ENCODE assay signal across 8 mouse cellular contexts in genomic region chr16:31200790-31201567, GRCm38 (mm10). TPM values are rescaled to one million over a fixed set of nuclear protein-coding genes. Genes with fewer than 3 reads are reported as not detected.
DNase-seq lines count a peak whose midpoint lies in the region; ATAC-seq and TF ChIP-seq lines count a peak whose summit lies in the region.

Acap2 (minus strand) TSS chr16:31201245.

- peak; percentile 92 for TF ChIP-seq POLR2A in cortical plate, adult 2 months (IDR thresholded peaks at IDR 0.05; ENCODE audit: extremely low read depth, insufficient read depth, low read length)

- ATAC-seq in activated CD4-positive, CD25-positive, alpha-beta regulatory T cell, adult 4 months: peak; percentile 97

- H3K36me3 ChIP-seq in megakaryocyte, embryonic 14.5 days (replicated peaks; ENCODE audit: low read length): peaks cover 7% of the 10 kb centered on the region

- H3K27me3 ChIP-seq in megakaryocyte, embryonic 14.5 days (replicated peaks): peaks cover 5% of the 10 kb centered on the region

- no peak for TF ChIP-seq CTCF in cortical plate, adult 2 months (IDR thresholded peaks at IDR 0.05; ENCODE audit: extremely low read depth, insufficient read depth, low read length)

- peaks cover 3% of the 10 kb centered on the region; the same call in 1 of the 2 replicates for H3K4me1 ChIP-seq in cortical plate, adult 2 months (ENCODE audit: control insufficient read depth, insufficient read depth, low read length)
- H3K4me1 ChIP-seq in megakaryocyte, embryonic 14.5 days: peaks cover 52% of the 10 kb centered on the region

- DNase-seq in gastrocnemius, adult 8-10 months (ENCODE audit: low spot score in 2 of 2): peak; percentile 96
- DNase-seq in hindlimb bud, embryonic 11.5 days (ENCODE audit: extremely low spot score, low read depth, low spot score): peak; percentile 67
- peak; percentile 93 to 98 for DNase-seq in left cerebral cortex, adult 8-10 months (ENCODE audit: low spot score in 2 of 2)
- peak; percentile 99 for DNase-seq in right cerebral cortex, postnatal 10 days (ENCODE audit: low spot score in 2 of 2)
- DNase-seq in urinary bladder, postnatal 25 days (ENCODE audit: low spot score): peak; percentile 96

- peak within 1 kb of the TSS; percentile 92 for H3K27ac ChIP-seq in cortical plate, adult 2 months (ENCODE audit: insufficient read depth, low read length)

- peak within 1 kb of the TSS; percentile 75 for H3K4me3 ChIP-seq in cortical plate, adult 2 months (ENCODE audit: insufficient read depth, low read length)
- peak within 1 kb of the TSS; percentile 98 for H3K4me3 ChIP-seq in megakaryocyte, embryonic 14.5 days (replicated peaks)

- 0 out of 2 replicates have a peak, but pooled peaks cover 4% of the 10 kb centered on the region for H3K9me3 ChIP-seq in megakaryocyte, embryonic 14.5 days

RNA-seq across cellular contexts. Expression of gene Acap2, which starts in this region (rescaled TPM):
- 10 to 100 TPM; 12.5 to 16.5 TPM for polyA plus RNA-seq in activated CD4-positive, CD25-positive, alpha-beta regulatory T cell, adult 4 months (2017; shearing (Covaris generic))
- polyA plus RNA-seq in cortical plate, adult 2 months (2012; rRNA removed): 53.1 and 57.7 TPM in 2 replicates
- 1 to 10 TPM; 4.7 to 8.3 (median 6.8) TPM for total RNA-seq in gastrocnemius, adult 8-10 months (2022)
- total RNA-seq in left cerebral cortex, adult 8-10 months (2022): 100 to 1,000 TPM in 2 of 4 experiments, 10 to 100 TPM in 2; 90.2 to 111 (median 99.5) TPM
- polyA plus RNA-seq in megakaryocyte, embryonic 14.5 days (2012; ENCODE audit: insufficient read depth, low replicate concordance): 1.0 and 2.2 TPM in 2 replicates

Comparison
In these comparisons a context has a peak if more than half of its experiments do, and no peak if none do; other contexts are left out.
1. Peak in every context shown above with its lines: DNase-seq, ATAC-seq, H3K4me3 ChIP-seq and H3K27ac ChIP-seq.
2. RNA of gene Acap2 (total RNA-seq): 90.2 to 111 TPM in left cerebral cortex, adult 8-10 months; 4.7 to 8.3 TPM in gastrocnemius, adult 8-10 months; every median in the first group is over 4 times any median in the second.